Mouse (Mus musculus) stomach, embryonic 16.5 days (tissue): Measurements from ENCODE around the gene Bcas3. TPM values are rescaled to one million over a fixed set of nuclear protein-coding genes. Genes with fewer than 3 reads are reported as not detected.

Experiments used
- ATAC-seq: fragments of 200-750 bp; cut with Nextera tagmentation; 2 replicates; pipeline ENCODE4 v1.8.0; 2017; ENCODE audit warnings: moderate number of reproducible peaks, moderate TSS enrichment; ENCODE audit not compliant: insufficient read depth, low FRiP score
- H3K27ac ChIP-seq: fragments of 300-500 bp; sonication (generic); 2 replicates; pipeline ENCODE4 v1.5.1; 2014; ENCODE audit warnings: low read length
- H3K27me3 ChIP-seq: fragments of 300-500 bp; sonication (generic); 2 replicates; pipeline ENCODE4 v1.6.1; 2014; ENCODE audit warnings: low read length, control low read depth, mixed read lengths; ENCODE audit not compliant: control insufficient read depth, insufficient read depth
- H3K36me3 ChIP-seq: fragments of 300-500 bp; sonication (generic); 2 replicates; pipeline ENCODE4 v1.6.1; 2014; ENCODE audit warnings: low read length; ENCODE audit not compliant: control insufficient read depth, insufficient read depth
- H3K4me1 ChIP-seq: fragments of 300-500 bp; sonication (generic); 2 replicates; pipeline ENCODE4 v1.6.1; 2014; ENCODE audit warnings: low read length, control low read depth, mixed read lengths; ENCODE audit not compliant: control insufficient read depth, insufficient read depth
- H3K4me2 ChIP-seq: fragments of 300-500 bp; sonication (generic); 2 replicates; pipeline ENCODE4 v1.6.1; 2014; ENCODE audit warnings: low read depth, low read length, mixed read lengths
- H3K4me3 ChIP-seq: fragments of 300-500 bp; sonication (generic); replicated peaks from 2 replicates; pipeline ENCODE4 v1.5.1; 2014; ENCODE audit warnings: mild to moderate bottlenecking, low read length
- H3K9ac ChIP-seq: fragments of 300-500 bp; sonication (generic); 2 replicates; pipeline ENCODE4 v1.6.1; 2014; ENCODE audit warnings: low read length
- H3K9me3 ChIP-seq: fragments of 300-500 bp; sonication (generic); replicated peaks from 2 replicates; pipeline ENCODE4 v1.6.1; 2016; ENCODE audit warnings: low read length, control low read depth; ENCODE audit not compliant: control insufficient read depth
- WGBS: fragments of 180-500 bp; shearing (Covaris S2); extraction: QIAGEN DNeasy Blood & Tissue Kit; methylation state at CpG from one replicate; pipeline ENCODE4 v1.1.7; 2014; 5-methylcytosine and 5-hydroxymethylcytosine counted together
- polyA plus RNA-seq: library from polyadenylated mRNA; unstranded; fragments of >200 nt; fragmentation: Nextera tagmentation; extraction: Ambion mirVana; gene quantifications from 2 replicates; pipeline ENCODE4 v1.2.1, GENCODE M21; 2015

Gene Bcas3
- polyA plus RNA-seq, 1 experiment from 2014 or later = 21.2 TPM

- no peak overlapping the region for H3K4me2 ChIP-seq
- H3K4me1 ChIP-seq = no peaks in the 10 kb centered on the region
- no peaks in the 10 kb centered on the region for H3K36me3 ChIP-seq
- no peak overlapping the region for H3K9ac ChIP-seq
- H3K27me3 ChIP-seq = no peaks in the 10 kb centered on the region
- H3K27ac ChIP-seq = no peak overlapping the region
- no peak for ATAC-seq
- H3K4me3 ChIP-seq = no peak overlapping the region
- H3K9me3 ChIP-seq = no peaks in the 10 kb centered on the region
- 87% methylated on average over 5 of the region's 5 CpGs for WGBS
These were observed 94.4 kb downstream of the Bcas3 start for GRCm38 (mm10) chr11:85447375-85447774.

GRCm38 (mm10) chr11:85453598-85454304, 100.8 kb downstream of the Bcas3 start:
- Histone ChIP-seq H3K9ac (no peak overlapping the region), H3K4me1 (no peaks in the 10 kb centered on the region), H3K27ac (no peak overlapping the region), H3K27me3 (no peaks in the 10 kb centered on the region), H3K4me2 (no peak overlapping the region), H3K36me3 (no peaks in the 10 kb centered on the region), H3K4me3 (no peak overlapping the region), H3K9me3 (no peaks in the 10 kb centered on the region)
- 57% methylated on average over 8 of the region's 8 CpGs for WGBS
- ATAC-seq = no peak

GRCm38 (mm10) chr11:85454305-85454682, 101.3 kb downstream of the Bcas3 start:
- no peaks in the 10 kb centered on the region for H3K36me3 ChIP-seq
- H3K4me2 ChIP-seq = no peak overlapping the region
- H3K9ac ChIP-seq = no peak overlapping the region
- ATAC-seq = no peak
- no peaks in the 10 kb centered on the region for H3K4me1 ChIP-seq
- H3K9me3 ChIP-seq = no peaks in the 10 kb centered on the region
- no peaks in the 10 kb centered on the region for H3K27me3 ChIP-seq
- H3K27ac ChIP-seq = no peak overlapping the region
- WGBS = 92% methylated on average over 5 of the region's 5 CpGs
- no peak overlapping the region for H3K4me3 ChIP-seq

- WGBS = 89% methylated on average over 7 of the region's 7 CpGs
- no peak for ATAC-seq
- Histone ChIP-seq H3K36me3 (no peaks in the 10 kb centered on the region), H3K4me3 (no peak overlapping the region), H3K9me3 (no peaks in the 10 kb centered on the region), H3K27me3 (no peaks in the 10 kb centered on the region), H3K4me1 (no peaks in the 10 kb centered on the region), H3K4me2 (no peak overlapping the region), H3K27ac (no peak overlapping the region), H3K9ac (no peak overlapping the region)
These were observed 108.6 kb downstream of the Bcas3 start for GRCm38 (mm10) chr11:85461536-85461935.

GRCm38 (mm10) chr11:85469526-85469925, 116.6 kb downstream of the Bcas3 start:
- Histone ChIP-seq H3K4me2 (no peak overlapping the region), H3K36me3 (no peaks in the 10 kb centered on the region), H3K9me3 (no peaks in the 10 kb centered on the region), H3K27me3 (no peaks in the 10 kb centered on the region), H3K4me3 (no peak overlapping the region), H3K9ac (no peak overlapping the region), H3K4me1 (no peaks in the 10 kb centered on the region), H3K27ac (no peak overlapping the region)
- 58% methylated on average over 1 of the region's 1 CpGs for WGBS
- no peak for ATAC-seq

GRCm38 (mm10) chr11:85470508-85470907, 117.5 kb downstream of the Bcas3 start:
- H3K4me2 ChIP-seq = no peak overlapping the region
- WGBS = 51% methylated on average over 4 of the region's 4 CpGs
- ATAC-seq = no peak
- no peak overlapping the region for H3K27ac ChIP-seq
- no peaks in the 10 kb centered on the region for H3K4me1 ChIP-seq
- H3K36me3 ChIP-seq = no peaks in the 10 kb centered on the region
- no peaks in the 10 kb centered on the region for H3K27me3 ChIP-seq
- no peak overlapping the region for H3K9ac ChIP-seq
- H3K9me3 ChIP-seq = no peaks in the 10 kb centered on the region
- no peak overlapping the region for H3K4me3 ChIP-seq

GRCm38 (mm10) chr11:85474326-85474725, 121.4 kb downstream of the Bcas3 start:
- 33% methylated on average over 12 of the region's 12 CpGs for WGBS
- H3K9ac ChIP-seq = no peak overlapping the region

GRCm38 (mm10) chr11:85482737-85483467, 129.9 kb downstream of the Bcas3 start:
- H3K4me3 ChIP-seq = no peak overlapping the region
- no peaks in the 10 kb centered on the region for H3K36me3 ChIP-seq
- H3K4me2 ChIP-seq = no peak overlapping the region
- no peak overlapping the region for H3K9ac ChIP-seq
- no peaks in the 10 kb centered on the region for H3K9me3 ChIP-seq
- 71% methylated on average over 6 of the region's 6 CpGs for WGBS
- no peak overlapping the region for H3K27ac ChIP-seq
- H3K27me3 ChIP-seq = no peaks in the 10 kb centered on the region
- ATAC-seq = no peak
- no peaks in the 10 kb centered on the region for H3K4me1 ChIP-seq

More at GRCm38 (mm10) chr11:85474326-85474725, 121.4 kb downstream of the Bcas3 start:
- no peaks in the 10 kb centered on the region for H3K9me3 ChIP-seq
- no peaks in the 10 kb centered on the region for H3K36me3 ChIP-seq
- H3K4me1 ChIP-seq = no peaks in the 10 kb centered on the region
- no peaks in the 10 kb centered on the region for H3K27me3 ChIP-seq
- no peak for ATAC-seq
- no peak overlapping the region for H3K4me2 ChIP-seq
- no peak overlapping the region for H3K27ac ChIP-seq
- no peak overlapping the region for H3K4me3 ChIP-seq

- ATAC-seq = no peak
- H3K36me3 ChIP-seq = no peaks in the 10 kb centered on the region
- H3K4me1 ChIP-seq = no peaks in the 10 kb centered on the region
- H3K9ac ChIP-seq = no peak overlapping the region
- no peak overlapping the region for H3K4me2 ChIP-seq
- no peaks in the 10 kb centered on the region for H3K27me3 ChIP-seq
- WGBS = 73% methylated on average over 6 of the region's 6 CpGs
- H3K4me3 ChIP-seq = no peak overlapping the region
- no peak overlapping the region for H3K27ac ChIP-seq
- H3K9me3 ChIP-seq = no peaks in the 10 kb centered on the region
These were observed 132.4 kb downstream of the Bcas3 start for GRCm38 (mm10) chr11:85485197-85485940.
